In genomic region chr7:111182319-111182718, GRCm38 (mm10) we compare ENCODE assay signal across 9 mouse cellular contexts.
DNase-seq lines count a peak whose midpoint lies in the region; ATAC-seq and TF ChIP-seq lines count a peak whose summit lies in the region.
"Had no signal": no experiment of that assay in that cellular context is flagged by ENCODE, and none has a peak within 500 bp of the region (broad histone marks: within the 10 kb centered on the region; RNA-seq: fewer than 3 reads in every experiment).

No protein-coding gene starts in this region.

- no peak for TF ChIP-seq EP300 in stomach, postnatal 0 days (optimal IDR thresholded peaks at IDR 0.05)

- DNase-seq in liver: peak; percentile 52
- no peak for DNase-seq in liver, embryonic 11.5 days (ENCODE audit: low spot score)
- peak; percentile 67 for DNase-seq in adrenal gland, postnatal 14 days
- DNase-seq in left cerebral cortex, adult 2 months (ENCODE audit: extremely low spot score in 1 of 2, low spot score in 2 of 2): peak; percentile 64 to 71
- DNase-seq in stomach, postnatal 0 days (ENCODE audit: low spot score): peak; percentile 67

- H3K9ac ChIP-seq in liver, embryonic 11.5 days (ENCODE audit: low read depth, low read length): no peak overlapping the region
- H3K9ac ChIP-seq in hindbrain, embryonic 13.5 days: no peak overlapping the region
- H3K9ac ChIP-seq in midbrain, embryonic 13.5 days (replicated peaks): no peak overlapping the region
- no peak overlapping the region for H3K9ac ChIP-seq in stomach, postnatal 0 days (ENCODE audit: low read length)
- H3K9ac ChIP-seq: midbrain, embryonic 12.5 days had no signal

- H3K27me3 ChIP-seq in liver, embryonic 11.5 days (replicated peaks; ENCODE audit: control insufficient read depth, insufficient read depth, low read length): no peaks in the 10 kb centered on the region
- H3K27me3 ChIP-seq in hindbrain, embryonic 13.5 days: 0 out of 2 replicates have a peak, but pooled peaks cover 3% of the 10 kb centered on the region
- 0 out of 2 replicates have a peak, but pooled peaks cover 2% of the 10 kb centered on the region for H3K27me3 ChIP-seq in midbrain, embryonic 13.5 days
- H3K27me3 ChIP-seq in stomach, postnatal 0 days (ENCODE audit: control insufficient read depth, insufficient read depth, low read length): no peaks in the 10 kb centered on the region
- H3K27me3 ChIP-seq: midbrain, embryonic 12.5 days had no signal

- no peak overlapping the region for H3K27ac ChIP-seq in liver, embryonic 11.5 days (ENCODE audit: low read depth, low read length)
- no peak overlapping the region for H3K27ac ChIP-seq in hindbrain, embryonic 13.5 days
- H3K27ac ChIP-seq in left cerebral cortex, adult 2 months: no peak overlapping the region
- H3K27ac ChIP-seq in midbrain, embryonic 13.5 days: no peak overlapping the region
- no peak overlapping the region for H3K27ac ChIP-seq in stomach, postnatal 0 days (replicated peaks)
- H3K27ac ChIP-seq: midbrain, embryonic 12.5 days had no signal

- peak; percentile 85 for TF ChIP-seq CTCF in left cerebral cortex, adult 2 months (IDR thresholded peaks at IDR 0.05)
- TF ChIP-seq CTCF in stomach, postnatal 0 days (IDR thresholded peaks at IDR 0.05; ENCODE audit: low read depth): peak; percentile 90

- WGBS in liver, embryonic 11.5 days: 54% methylated on average over 3 of the region's 3 CpGs
- 72% methylated on average over 3 of the region's 3 CpGs for WGBS in hindbrain, embryonic 13.5 days
- 70% methylated on average over 3 of the region's 3 CpGs for WGBS in midbrain, embryonic 13.5 days
- WGBS in stomach, postnatal 0 days: 32% methylated on average over 3 of the region's 3 CpGs

- peaks cover 22% of the 10 kb centered on the region for H3K4me1 ChIP-seq in liver, embryonic 11.5 days (replicated peaks; ENCODE audit: control insufficient read depth, insufficient read depth, low read length)
- peaks cover 12% of the 10 kb centered on the region for H3K4me1 ChIP-seq in hindbrain, embryonic 13.5 days (replicated peaks)
- H3K4me1 ChIP-seq in midbrain, embryonic 13.5 days (replicated peaks): peaks cover 8% of the 10 kb centered on the region; the same call in 1 of the 2 replicates
- H3K4me1 ChIP-seq in stomach, postnatal 0 days (replicated peaks; ENCODE audit: control insufficient read depth, insufficient read depth): peaks cover 4% of the 10 kb centered on the region; the same call in 1 of the 2 replicates

- H3K9me3 ChIP-seq in liver, embryonic 11.5 days (ENCODE audit: control insufficient read depth, low read length): no peaks in the 10 kb centered on the region
- H3K9me3 ChIP-seq in hindbrain, embryonic 13.5 days: no peaks in the 10 kb centered on the region
- no peaks in the 10 kb centered on the region for H3K9me3 ChIP-seq in midbrain, embryonic 13.5 days
- H3K9me3 ChIP-seq in stomach, postnatal 0 days (ENCODE audit: control insufficient read depth, low read length): no peaks in the 10 kb centered on the region
- H3K9me3 ChIP-seq: midbrain, embryonic 12.5 days had no signal

- H3K4me3 ChIP-seq in liver, embryonic 11.5 days (ENCODE audit: low read depth, low read length): no peak overlapping the region
- H3K4me3 ChIP-seq in hindbrain, embryonic 13.5 days: no peak overlapping the region
- H3K4me3 ChIP-seq in left cerebral cortex, adult 2 months: no peak overlapping the region
- no peak overlapping the region for H3K4me3 ChIP-seq in midbrain, embryonic 13.5 days (replicated peaks)
- H3K4me3 ChIP-seq in stomach, postnatal 0 days (ENCODE audit: low read depth, low read length): no peak overlapping the region
- H3K4me3 ChIP-seq: midbrain, embryonic 12.5 days had no signal

- ATAC-seq in liver, embryonic 11.5 days (replicated peaks; ENCODE audit: low FRiP score): no peak
- 0 out of 2 replicates have a peak, but pooled peaks have one; percentile 59 for ATAC-seq in erythroblast, adult 5-6 weeks (replicated peaks; ENCODE audit: low FRiP score, poor library complexity, severe bottlenecking)
- ATAC-seq in hindbrain, embryonic 13.5 days (ENCODE audit: low FRiP score): peak; percentile 69; the same call in 1 of the 2 replicates
- peak; percentile 67 for ATAC-seq in midbrain, embryonic 13.5 days
- peak; percentile 63 for ATAC-seq in stomach, postnatal 0 days (ENCODE audit: low FRiP score, low TSS enrichment)

- H3K36me3 ChIP-seq in liver, embryonic 11.5 days (ENCODE audit: control insufficient read depth, insufficient read depth, low read length): no peaks in the 10 kb centered on the region
- no peaks in the 10 kb centered on the region for H3K36me3 ChIP-seq in hindbrain, embryonic 13.5 days
- no peaks in the 10 kb centered on the region for H3K36me3 ChIP-seq in midbrain, embryonic 13.5 days
- H3K36me3 ChIP-seq in stomach, postnatal 0 days (ENCODE audit: control insufficient read depth, insufficient read depth, low read length): no peaks in the 10 kb centered on the region
- H3K36me3 ChIP-seq: midbrain, embryonic 12.5 days had no signal

- intact Hi-C loops in left cerebral cortex, adult 2 months (cut with DNase I): loop anchor here (1.0 to 2.0 kb wide), 3 partner anchors 59 to 786 kb away; no protein-coding TSS in a partner anchor

- no peak overlapping the region for H3K4me2 ChIP-seq in liver, embryonic 11.5 days
- no peak overlapping the region for H3K4me2 ChIP-seq in hindbrain, embryonic 13.5 days
- H3K4me2 ChIP-seq in midbrain, embryonic 13.5 days (replicated peaks): no peak overlapping the region
- no peak overlapping the region for H3K4me2 ChIP-seq in stomach, postnatal 0 days (replicated peaks; ENCODE audit: low read depth)
- H3K4me2 ChIP-seq: midbrain, embryonic 12.5 days had no signal
